Mouse (Mus musculus) G1E (cell line): ENCODE results near the gene Fyttd1. TPM values are rescaled to one million over a fixed set of nuclear protein-coding genes. Genes with fewer than 3 reads are reported as not detected.

Source experiments
- ATAC-seq: 2 replicates; pipeline ENCODE4 v1.8.0; 2016; ENCODE audit warnings: mild to moderate bottlenecking; ENCODE audit not compliant: insufficient number of reproducible peaks, poor library complexity, low FRiP score, severe bottlenecking; ENCODE audit errors: extremely low read depth
- DNase-seq: peaks from one replicate; pipeline ENCODE4 v3.0.0; 2012; ENCODE audit warnings: low spot score
- H3K27me3 ChIP-seq: 2 replicates; pipeline ENCODE4 v1.6.1; 2012; ENCODE audit warnings: mild to moderate bottlenecking, low read length, inconsistent platforms; ENCODE audit not compliant: insufficient read depth
- H3K36me3 ChIP-seq: replicated peaks from 2 replicates; pipeline ENCODE3; 2012; ENCODE audit warnings: mild to moderate bottlenecking, inconsistent platforms
- H3K4me1 ChIP-seq: 2 replicates; pipeline ENCODE4 v1.6.1; 2012; ENCODE audit warnings: low read depth, low read length, inconsistent platforms, mixed read lengths; ENCODE audit not compliant: insufficient read depth
- H3K4me3 ChIP-seq: 2 replicates; pipeline ENCODE4 v1.5.1; 2012; ENCODE audit warnings: low read depth, mild to moderate bottlenecking, inconsistent platforms, low read length, moderate library complexity, mixed read lengths
- H3K9me3 ChIP-seq: replicated peaks from 2 replicates; pipeline ENCODE4 v1.6.1; 2012; ENCODE audit warnings: inconsistent platforms
- CTCF ChIP-seq: IDR thresholded peaks from 2 replicates; pipeline ENCODE4 v1.5.1; 2012; ENCODE audit warnings: low read depth, low read length, inconsistent platforms, mixed read lengths
- GATA1 ChIP-seq: IDR thresholded peaks from 2 replicates; pipeline ENCODE4 v1.6.1; 2012; ENCODE audit warnings: borderline replicate concordance, low read length, inconsistent platforms, mixed read lengths
- GATA2 ChIP-seq: IDR thresholded peaks from 2 replicates; pipeline ENCODE4 v1.6.1; 2012; ENCODE audit warnings: low read depth, low read length, inconsistent platforms, borderline replicate concordance
- POLR2AphosphoS5 ChIP-seq: IDR thresholded peaks from 2 replicates; pipeline ENCODE4 v1.6.1; 2012; ENCODE audit warnings: low read depth, low read length, inconsistent platforms; ENCODE audit not compliant: insufficient replicate concordance
- TAL1 ChIP-seq: conservative IDR thresholded peaks from 2 replicates; pipeline ENCODE4 v1.6.1; 2012; ENCODE audit warnings: low read depth, low read length, inconsistent platforms, mixed read lengths
- polyA plus RNA-seq: library from polyadenylated mRNA; stranded (reverse); fragments of >175 nt; gene quantifications from 2 replicates; pipeline ENCODE4 v1.2.3, GENCODE M21; 2012
- total RNA-seq, 2 experiments: library from RNA; stranded (forward) in 1 of 2; stranded (reverse) in 1 of 2; fragments of 200-1000 nt in 1 of 2; fragments of >200 nt in 1 of 2; fragmentation: Nextera tagmentation in 1 of 2; gene quantifications; 2 replicates each; pipeline ENCODE4 v1.2.3; 2014 to 2017

Fyttd1 gene
- total and polyA plus RNA-seq, 3 experiments = 100 to 281 (median 121) TPM

- TF ChIP-seq CTCF = no peak
- no peak for TF ChIP-seq GATA1
- TF ChIP-seq GATA2 = no peak
- no peak for TF ChIP-seq POLR2AphosphoS5
- TF ChIP-seq TAL1 = no peak
- ATAC-seq = no peak
- H3K4me1 ChIP-seq = peaks cover 3% of the 10 kb centered on the region; the same call in 1 of the 2 replicates
Observed at GRCm38 (mm10) chr16:32854050-32854571, 23.2 kb upstream of the Fyttd1 start.

GRCm38 (mm10) chr16:32856751-32857150 is 20.5 kb upstream of the Fyttd1 start:
- H3K4me3 ChIP-seq = no peak overlapping the region
- peaks cover 3% of the 10 kb centered on the region; the same call in 1 of the 2 replicates for H3K4me1 ChIP-seq
- no peak for ATAC-seq
- no peaks in the 10 kb centered on the region for H3K9me3 ChIP-seq
- no peaks in the 10 kb centered on the region for H3K27me3 ChIP-seq
- TF ChIP-seq CTCF (no peak), POLR2AphosphoS5 (no peak), GATA1 (no peak), TAL1 (no peak), GATA2 (no peak)
- H3K36me3 ChIP-seq = peaks cover 56% of the 10 kb centered on the region
- no peak for DNase-seq

More at GRCm38 (mm10) chr16:32854050-32854571, 23.2 kb upstream of the Fyttd1 start:
- Histone ChIP-seq H3K4me3 (no peak overlapping the region), H3K36me3 (peaks cover 55% of the 10 kb centered on the region), H3K27me3 (no peaks in the 10 kb centered on the region), H3K9me3 (no peaks in the 10 kb centered on the region)
- no peak for DNase-seq

- DNase-seq (no peak), ATAC-seq (no peak)
- Histone ChIP-seq H3K4me1 (peaks cover 3% of the 10 kb centered on the region; the same call in 1 of the 2 replicates), H3K4me3 (no peak overlapping the region), H3K9me3 (no peaks in the 10 kb centered on the region), H3K36me3 (peaks cover 53% of the 10 kb centered on the region), H3K27me3 (no peaks in the 10 kb centered on the region)
- TF ChIP-seq CTCF (no peak), POLR2AphosphoS5 (no peak), TAL1 (no peak), GATA2 (no peak), GATA1 (no peak)
Observed at GRCm38 (mm10) chr16:32858356-32858755, 18.9 kb upstream of the Fyttd1 start.

- Histone ChIP-seq H3K36me3 (peaks cover 55% of the 10 kb centered on the region), H3K9me3 (no peaks in the 10 kb centered on the region), H3K4me3 (no peak overlapping the region), H3K27me3 (no peaks in the 10 kb centered on the region), H3K4me1 (peaks cover 6% of the 10 kb centered on the region; the same call in 1 of the 2 replicates)
- no peak for DNase-seq
- ATAC-seq = no peak
- no peak for TF ChIP-seq GATA2
- no peak for TF ChIP-seq TAL1
- TF ChIP-seq CTCF = no peak
- no peak for TF ChIP-seq POLR2AphosphoS5
- no peak for TF ChIP-seq GATA1
Observed at GRCm38 (mm10) chr16:32858771-32859636, 18.3 kb upstream of the Fyttd1 start.

- TF ChIP-seq GATA1 (no peak), CTCF (no peak), GATA2 (no peak), TAL1 (no peak), POLR2AphosphoS5 (no peak)
- H3K4me3 ChIP-seq = no peak overlapping the region
- peaks cover 53% of the 10 kb centered on the region for H3K36me3 ChIP-seq
- DNase-seq (no peak), ATAC-seq (no peak)
- H3K4me1 ChIP-seq = peaks cover 9% of the 10 kb centered on the region
- no peaks in the 10 kb centered on the region for H3K9me3 ChIP-seq
- no peaks in the 10 kb centered on the region for H3K27me3 ChIP-seq
Observed at GRCm38 (mm10) chr16:32861813-32862385, 15.4 kb upstream of the Fyttd1 start.

- TF ChIP-seq GATA2 (no peak), POLR2AphosphoS5 (no peak), GATA1 (no peak), CTCF (no peak), TAL1 (no peak)
- H3K36me3 ChIP-seq = peaks cover 39% of the 10 kb centered on the region
- H3K4me3 ChIP-seq = no peak overlapping the region
- peaks cover 25% of the 10 kb centered on the region for H3K4me1 ChIP-seq
- DNase-seq (no peak), ATAC-seq (no peak)
- H3K27me3 ChIP-seq = peaks cover 2% of the 10 kb centered on the region; the same call in 1 of the 2 replicates
- H3K9me3 ChIP-seq = no peaks in the 10 kb centered on the region
Observed at GRCm38 (mm10) chr16:32865401-32865800, 11.9 kb upstream of the Fyttd1 start.
